Mouse (Mus musculus): ENCODE data around the gene Wfdc10. TPM values are rescaled to one million over a fixed set of nuclear protein-coding genes. Genes with fewer than 3 reads are reported as not detected.

Gene Wfdc10
- total RNA-seq (2021) = not detected
- long read RNA-seq, experiment 1 = 0 reads
- long read RNA-seq, experiment 2 = 0 reads

DNA sequence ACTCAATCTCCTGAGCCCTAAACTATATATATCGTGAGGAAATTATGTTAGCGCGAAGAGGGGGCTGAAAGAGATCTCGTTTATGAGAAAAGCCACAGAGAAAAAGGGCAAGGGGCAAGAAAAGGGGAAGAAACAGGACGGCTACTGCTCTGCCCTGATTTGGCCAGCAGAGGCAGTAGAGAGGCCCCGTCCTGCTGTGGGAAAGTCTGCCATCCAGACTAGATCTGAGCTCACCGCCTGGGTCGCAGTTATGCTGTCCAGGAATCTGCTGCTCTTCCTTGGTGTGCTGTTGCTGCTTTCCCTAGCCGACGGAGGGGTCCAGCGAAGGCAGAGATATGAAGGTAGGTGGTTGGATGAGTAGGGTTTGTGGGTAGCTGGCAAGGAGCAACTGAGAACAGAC lies at the start of gene Wfdc10:
Gene Wfdc10, plus strand, starts transcription at position 189 of the 400 bp plus-strand sequence.
- DNase-seq (ENCODE audit: low spot score in 2 of 2) = peak in 1 of 2 experiments; percentile 11

GRCm38 (mm10) chr2:164608781-164609180 lies 47.1 kb upstream of the Wfdc10 start:
- no peak for DNase-seq (ENCODE audit: low spot score in 2 of 2)

DNA sequence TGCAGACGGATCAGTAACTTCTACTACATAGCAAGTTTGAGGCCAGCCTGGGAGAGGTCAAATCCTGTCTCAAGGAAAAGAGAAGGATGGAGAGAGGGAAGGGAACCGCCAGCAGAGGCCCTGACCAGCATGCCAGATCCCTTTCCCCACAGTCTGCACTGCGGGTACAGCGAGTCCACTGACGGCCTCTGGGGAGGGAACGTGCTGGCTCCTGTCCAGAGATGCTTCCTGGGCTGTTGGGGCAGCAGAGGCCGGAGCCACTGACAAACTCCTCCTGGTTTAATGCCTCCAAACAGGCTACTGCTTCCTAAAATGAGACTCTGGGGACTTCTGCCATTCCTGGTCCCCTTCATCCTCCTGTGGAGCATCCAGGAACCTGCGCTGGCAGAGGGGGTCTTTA lies 42.4 kb upstream of the Wfdc10 start, which contains the start of the genes Wfdc6b and Wfdc8:
Gene Wfdc6b, plus strand, starts transcription at position 52 of the 400 bp plus-strand sequence.
Gene Wfdc8, minus strand, starts transcription at position 156 of the 400 bp plus-strand sequence.
- peak in 1 of 2 experiments; percentile 6 for DNase-seq (ENCODE audit: low spot score in 2 of 2)

DNA sequence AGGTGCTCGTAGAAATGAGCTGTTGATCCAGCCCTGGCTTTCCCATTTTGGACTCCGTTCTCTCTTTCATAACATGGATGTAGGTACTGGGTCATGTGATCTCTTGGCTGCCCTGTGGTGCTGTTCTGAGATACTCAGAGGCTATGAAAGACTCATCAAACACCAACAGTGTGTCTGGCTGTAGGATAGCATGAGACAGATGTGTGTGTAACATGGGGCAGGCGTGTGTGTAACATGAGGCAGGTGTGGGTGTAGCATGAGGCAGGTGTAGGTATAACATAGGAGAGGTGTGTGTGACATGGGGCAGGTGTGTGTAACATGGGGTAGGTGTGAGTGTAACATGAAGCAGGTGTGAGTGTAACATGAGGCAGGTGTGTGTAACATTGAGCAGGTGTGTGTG lies 40.5 kb upstream of the Wfdc10 start:
- DNase-seq (ENCODE audit: low spot score in 2 of 2) = no peak

DNA sequence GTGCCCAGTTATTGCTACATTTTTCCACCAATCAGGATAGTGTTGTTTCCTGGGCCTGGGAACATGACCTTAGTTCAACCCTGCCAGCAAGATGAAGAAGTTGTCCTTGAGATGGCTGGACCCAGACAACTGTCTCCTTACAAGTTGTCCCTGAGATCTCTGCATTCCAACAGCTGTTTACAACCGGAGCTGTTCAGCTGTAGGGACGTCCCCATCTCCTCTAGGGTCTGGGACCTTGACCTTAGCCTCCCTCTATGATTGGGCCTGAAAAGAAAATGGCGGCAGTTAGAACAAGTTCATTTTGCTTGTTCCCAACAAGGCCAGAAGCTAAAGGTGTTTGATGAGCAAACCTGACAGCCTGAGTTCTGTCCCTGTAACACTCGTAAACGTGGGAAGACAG lies 36.8 kb upstream of the Wfdc10 start:
- no peak for DNase-seq (ENCODE audit: low spot score in 2 of 2)

- no peak for DNase-seq (ENCODE audit: low spot score in 2 of 2)
Observed at GRCm38 (mm10) chr2:164621775-164622174, 34.1 kb upstream of the Wfdc10 start.

DNA sequence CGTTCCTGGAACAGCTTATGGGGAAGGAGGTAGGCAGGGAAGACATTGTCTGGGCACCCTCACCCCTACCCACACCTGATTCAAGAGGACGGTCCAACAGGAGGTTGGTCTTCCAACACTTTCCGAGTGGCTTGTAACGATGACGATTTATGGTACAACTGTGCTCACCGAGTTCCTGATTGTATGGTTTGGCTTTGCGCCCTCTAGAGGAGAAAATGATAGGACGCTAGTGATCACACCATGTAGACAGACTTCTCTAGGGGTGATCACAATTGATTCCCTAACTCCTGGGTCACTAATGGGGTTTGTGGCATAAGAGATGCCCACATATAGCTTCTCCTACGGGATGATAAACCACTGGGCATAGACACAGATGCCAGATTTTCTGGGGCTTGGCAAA lies 20.6 kb upstream of the Wfdc10 start:
- DNase-seq (ENCODE audit: low spot score in 2 of 2) = no peak

- DNase-seq (ENCODE audit: low spot score in 2 of 2) = no peak
Observed at GRCm38 (mm10) chr2:164638696-164639095, 17.1 kb upstream of the Wfdc10 start, which contains the start of gene Wfdc16. Gene Wfdc16, minus strand, starts transcription at chr2:164638796.

- no peak for DNase-seq (ENCODE audit: low spot score in 2 of 2)
Observed at GRCm38 (mm10) chr2:164641129-164641528, 14.7 kb upstream of the Wfdc10 start.

GRCm38 (mm10) chr2:164641881-164642673 lies 13.8 kb upstream of the Wfdc10 start:
- DNase-seq (ENCODE audit: low spot score in 2 of 2) = peak; percentile 7 to 16

DNA sequence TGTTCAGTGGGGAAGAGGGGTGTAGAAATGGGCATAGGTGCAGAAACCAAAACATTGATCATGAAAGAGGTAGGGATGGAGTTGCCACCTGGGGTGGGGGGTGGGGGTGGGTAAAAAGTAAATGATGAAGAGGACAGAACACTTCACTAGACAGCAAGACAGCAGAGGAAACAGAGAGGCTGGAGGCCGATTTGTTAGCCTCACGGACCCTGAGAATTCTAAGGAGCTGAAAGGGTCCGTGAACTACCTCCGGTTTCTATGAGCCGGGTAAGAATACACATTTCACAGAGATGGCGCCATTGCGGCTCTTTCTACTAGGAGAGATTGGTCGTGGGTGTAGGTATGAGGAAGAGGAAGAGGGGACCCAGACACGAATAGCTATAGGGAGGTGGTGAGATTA lies 637 bp downstream of the Wfdc10 start, which contains the start of gene Wfdc9:
Gene Wfdc9, minus strand, starts transcription at position 101 of the 400 bp plus-strand sequence.
- DNase-seq (ENCODE audit: low spot score in 2 of 2) = no peak

GRCm38 (mm10) chr2:164664851-164665250 lies 9.0 kb downstream of the Wfdc10 start:
- no peak for DNase-seq (ENCODE audit: low spot score in 2 of 2)

GRCm38 (mm10) chr2:164670261-164670660 lies 14.4 kb downstream of the Wfdc10 start:
- DNase-seq (ENCODE audit: low spot score in 2 of 2) = no peak

DNA sequence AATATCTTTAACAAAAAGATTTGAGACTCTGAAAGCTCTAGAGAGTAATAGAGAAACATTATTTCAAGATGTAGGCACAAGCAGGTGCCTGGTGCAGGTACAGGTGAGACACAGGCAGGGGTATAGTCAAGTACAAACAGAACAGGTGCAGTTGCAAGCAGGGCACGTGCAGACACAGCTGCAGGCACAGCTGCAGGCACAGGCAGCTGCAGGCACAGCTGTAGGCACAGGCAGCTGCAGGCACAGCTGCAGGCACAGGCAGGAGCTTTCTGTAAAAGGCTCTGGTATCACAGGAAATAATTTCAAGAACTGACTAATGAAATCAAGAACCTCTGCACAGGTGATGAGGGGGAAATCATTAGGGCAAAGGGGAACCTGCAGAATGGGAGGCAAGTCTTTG lies 15.1 kb downstream of the Wfdc10 start:
- DNase-seq (ENCODE audit: low spot score in 2 of 2) = no peak

GRCm38 (mm10) chr2:164673987-164674386 lies 18.1 kb downstream of the Wfdc10 start, which contains the start of gene Wfdc11:
Gene Wfdc11, minus strand, starts transcription at chr2:164674087.
- DNase-seq (ENCODE audit: low spot score in 2 of 2) = no peak

DNA sequence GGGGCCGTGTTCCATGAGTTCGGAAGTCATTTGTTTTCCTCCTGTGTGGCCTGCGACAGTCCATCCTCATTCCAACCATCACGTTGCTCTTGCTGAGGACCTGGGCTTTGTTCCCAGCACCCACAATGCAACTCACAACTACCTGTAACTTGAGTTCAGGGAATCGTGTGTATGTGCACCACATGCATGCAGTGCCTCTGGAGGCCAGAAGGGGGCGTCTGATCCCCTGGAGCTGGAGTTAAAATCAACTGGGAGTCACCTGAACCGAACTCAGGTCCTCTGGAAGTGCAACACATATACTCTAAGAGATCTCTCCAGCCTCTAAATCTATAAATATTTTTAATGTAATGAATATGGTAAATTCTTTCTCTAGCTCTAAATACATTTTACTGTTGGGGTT lies 20.3 kb downstream of the Wfdc10 start:
- no peak for DNase-seq (ENCODE audit: low spot score in 2 of 2)

GRCm38 (mm10) chr2:164676916-164677685 lies 21.3 kb downstream of the Wfdc10 start:
- no peak for DNase-seq (ENCODE audit: low spot score in 2 of 2)

DNA sequence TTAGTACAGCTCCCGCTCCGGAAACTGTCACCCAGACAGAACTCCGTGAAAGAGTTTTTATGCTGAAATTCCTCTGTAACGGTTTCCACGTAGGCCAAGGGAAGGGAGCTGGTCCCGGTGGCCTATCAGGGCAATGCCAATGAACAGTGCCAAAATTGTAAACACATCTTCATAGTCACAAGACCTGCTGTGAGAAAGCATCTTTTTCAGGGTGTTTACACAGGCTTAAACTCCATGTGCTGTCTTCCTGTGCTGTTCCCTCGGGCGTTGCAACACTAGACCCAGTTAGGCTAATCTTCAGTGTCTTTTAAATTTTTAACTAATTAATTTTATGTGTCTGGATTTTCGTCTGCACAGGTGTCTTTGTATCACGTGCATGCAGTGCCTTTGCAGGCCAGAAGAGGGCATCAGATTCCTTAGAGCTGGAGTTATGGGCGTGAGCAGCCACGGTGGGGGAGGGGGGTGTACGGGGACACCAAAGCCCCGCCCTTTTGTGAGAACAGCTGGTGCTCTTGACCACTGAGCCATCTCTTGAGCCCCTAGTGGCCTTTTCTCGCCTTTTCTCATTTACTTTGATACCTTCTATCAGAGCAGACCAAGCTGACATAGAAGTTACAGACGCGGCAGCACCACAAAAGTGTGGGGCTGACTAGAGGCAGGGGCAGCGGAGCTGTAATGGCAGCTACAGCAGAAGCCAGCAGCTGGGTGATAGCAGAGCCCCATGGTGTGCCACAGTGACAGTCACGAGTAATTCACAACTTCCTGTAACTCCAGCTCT lies 23.2 kb downstream of the Wfdc10 start:
- peak; percentile 54 to 64 for DNase-seq (ENCODE audit: low spot score in 2 of 2)

GRCm38 (mm10) chr2:164679906-164680305 lies 24.1 kb downstream of the Wfdc10 start:
- DNase-seq (ENCODE audit: low spot score in 2 of 2) = no peak

DNA sequence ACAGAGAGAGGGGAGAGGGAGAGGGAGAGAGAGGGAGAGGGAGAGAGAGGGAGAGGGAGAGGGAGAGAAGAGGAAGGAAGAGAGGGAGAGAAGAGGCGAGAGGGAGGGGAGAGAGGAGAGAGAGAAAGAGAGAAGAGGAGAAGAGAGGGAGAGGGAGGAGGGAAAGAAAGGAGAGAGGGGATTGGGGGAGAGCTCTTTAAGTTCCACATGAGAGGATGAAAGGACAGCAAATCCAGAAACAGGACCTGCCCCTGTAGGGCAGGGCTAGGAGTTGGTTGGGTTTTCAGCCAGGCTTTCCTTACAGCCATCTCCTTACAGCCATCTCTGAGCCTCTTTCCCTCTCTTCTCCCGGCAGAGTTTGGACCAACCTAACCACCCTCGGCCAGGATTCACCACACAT lies 29.0 kb downstream of the Wfdc10 start, which contains the start of gene Wfdc13:
Gene Wfdc13, plus strand, starts transcription at position 301 of the 400 bp plus-strand sequence.
- no peak for DNase-seq (ENCODE audit: low spot score in 2 of 2)

GRCm38 (mm10) chr2:164698201-164698600 lies 42.4 kb downstream of the Wfdc10 start, which contains the start of gene Spint4:
Gene Spint4, plus strand, starts transcription at chr2:164698501.
- DNase-seq (ENCODE audit: low spot score in 2 of 2) = no peak

All from layer of hippocampus, postnatal 14 days (tissue).